Mouse (Mus musculus): ENCODE measurements around the gene S1pr4. TPM values are rescaled to one million over a fixed set of nuclear protein-coding genes. Genes with fewer than 3 reads are reported as not detected.

Gene S1pr4
- polyA plus RNA-seq, 1 experiment from 2014 or later, result 0.79 TPM

GRCm38 (mm10) chr10:81463531-81463930, 36.4 kb downstream of the S1pr4 start:
- H3K9me3 ChIP-seq (ENCODE audit: control insufficient read depth, low read length), result no peaks in the 10 kb centered on the region
- 66% methylated on average over 4 of the region's 4 CpGs for WGBS
- H3K27ac ChIP-seq (ENCODE audit: low read depth, low read length), result no peak overlapping the region
- no peak overlapping the region for H3K4me2 ChIP-seq (ENCODE audit: low read length)
- H3K4me1 ChIP-seq (ENCODE audit: control insufficient read depth, insufficient read depth, low read depth, low read length), result peaks cover 9% of the 10 kb centered on the region
- ATAC-seq, result no peak
- H3K36me3 ChIP-seq (ENCODE audit: control insufficient read depth, insufficient read depth, low read length), result peaks cover 31% of the 10 kb centered on the region
- H3K9ac ChIP-seq (ENCODE audit: low read depth, low read length), result no peak overlapping the region
- H3K4me3 ChIP-seq (ENCODE audit: low read length), result no peak overlapping the region
- peaks cover 23% of the 10 kb centered on the region for H3K27me3 ChIP-seq (replicated peaks; ENCODE audit: control insufficient read depth, insufficient read depth, low read length)

GRCm38 (mm10) chr10:81462917-81463316, 37.0 kb downstream of the S1pr4 start:
- 79% methylated on average over 7 of the region's 7 CpGs for WGBS
- Histone ChIP-seq H3K4me3 (ENCODE audit: low read length) (no peak overlapping the region), H3K4me1 (ENCODE audit: control insufficient read depth, insufficient read depth, low read depth, low read length) (peaks cover 9% of the 10 kb centered on the region), H3K4me2 (ENCODE audit: low read length) (no peak overlapping the region), H3K9ac (ENCODE audit: low read depth, low read length) (no peak overlapping the region), H3K27ac (ENCODE audit: low read depth, low read length) (no peak overlapping the region), H3K27me3 (replicated peaks; ENCODE audit: control insufficient read depth, insufficient read depth, low read length) (peaks cover 23% of the 10 kb centered on the region), H3K36me3 (ENCODE audit: control insufficient read depth, insufficient read depth, low read length) (peaks cover 29% of the 10 kb centered on the region), H3K9me3 (ENCODE audit: control insufficient read depth, low read length) (no peaks in the 10 kb centered on the region)
- ATAC-seq, result no peak

GRCm38 (mm10) chr10:81462415-81462804, 37.5 kb downstream of the S1pr4 start:
- Histone ChIP-seq H3K36me3 (ENCODE audit: control insufficient read depth, insufficient read depth, low read length) (peaks cover 24% of the 10 kb centered on the region), H3K4me1 (ENCODE audit: control insufficient read depth, insufficient read depth, low read depth, low read length) (peaks cover 9% of the 10 kb centered on the region), H3K27me3 (replicated peaks; ENCODE audit: control insufficient read depth, insufficient read depth, low read length) (peaks cover 23% of the 10 kb centered on the region), H3K9me3 (ENCODE audit: control insufficient read depth, low read length) (no peaks in the 10 kb centered on the region), H3K9ac (ENCODE audit: low read depth, low read length) (no peak overlapping the region), H3K4me3 (ENCODE audit: low read length) (no peak overlapping the region), H3K4me2 (ENCODE audit: low read length) (no peak overlapping the region), H3K27ac (ENCODE audit: low read depth, low read length) (no peak overlapping the region)
- 36% methylated on average over 7 of the region's 7 CpGs for WGBS
- ATAC-seq, result no peak

GRCm38 (mm10) chr10:81461673-81462414, 38.1 kb downstream of the S1pr4 start:
- H3K4me1 ChIP-seq (ENCODE audit: control insufficient read depth, insufficient read depth, low read depth, low read length), result peaks cover 9% of the 10 kb centered on the region
- peaks cover 19% of the 10 kb centered on the region for H3K36me3 ChIP-seq (ENCODE audit: control insufficient read depth, insufficient read depth, low read length)
- no peak overlapping the region for H3K4me3 ChIP-seq (ENCODE audit: low read length)
- H3K27me3 ChIP-seq (replicated peaks; ENCODE audit: control insufficient read depth, insufficient read depth, low read length), result peaks cover 22% of the 10 kb centered on the region
- no peak for ATAC-seq
- WGBS, result 19% methylated on average over 16 of the region's 16 CpGs
- no peaks in the 10 kb centered on the region for H3K9me3 ChIP-seq (ENCODE audit: control insufficient read depth, low read length)
- no peak overlapping the region for H3K4me2 ChIP-seq (ENCODE audit: low read length)
- no peak overlapping the region for H3K27ac ChIP-seq (ENCODE audit: low read depth, low read length)
- H3K9ac ChIP-seq (ENCODE audit: low read depth, low read length), result no peak overlapping the region

GRCm38 (mm10) chr10:81460951-81461350, 39.0 kb downstream of the S1pr4 start:
- H3K27me3 ChIP-seq (replicated peaks; ENCODE audit: control insufficient read depth, insufficient read depth, low read length), result peaks cover 27% of the 10 kb centered on the region
- no peak overlapping the region for H3K4me3 ChIP-seq (ENCODE audit: low read length)
- H3K9me3 ChIP-seq (ENCODE audit: control insufficient read depth, low read length), result no peaks in the 10 kb centered on the region
- peaks cover 12% of the 10 kb centered on the region for H3K36me3 ChIP-seq (ENCODE audit: control insufficient read depth, insufficient read depth, low read length)
- no peak for ATAC-seq
- peaks cover 9% of the 10 kb centered on the region for H3K4me1 ChIP-seq (ENCODE audit: control insufficient read depth, insufficient read depth, low read depth, low read length)
- no peak overlapping the region for H3K4me2 ChIP-seq (ENCODE audit: low read length)
- 45% methylated on average over 11 of the region's 11 CpGs for whole genome bisulfite sequencing
- no peak overlapping the region for H3K9ac ChIP-seq (ENCODE audit: low read depth, low read length)
- no peak overlapping the region for H3K27ac ChIP-seq (ENCODE audit: low read depth, low read length)

GRCm38 (mm10) chr10:81460471-81460870, 39.5 kb downstream of the S1pr4 start:
- ATAC-seq, result no peak
- Histone ChIP-seq H3K4me1 (ENCODE audit: control insufficient read depth, insufficient read depth, low read depth, low read length) (peaks cover 9% of the 10 kb centered on the region), H3K9ac (ENCODE audit: low read depth, low read length) (no peak overlapping the region), H3K4me2 (ENCODE audit: low read length) (no peak overlapping the region), H3K27ac (ENCODE audit: low read depth, low read length) (no peak overlapping the region), H3K9me3 (ENCODE audit: control insufficient read depth, low read length) (no peaks in the 10 kb centered on the region), H3K4me3 (ENCODE audit: low read length) (no peak overlapping the region), H3K27me3 (replicated peaks; ENCODE audit: control insufficient read depth, insufficient read depth, low read length) (peaks cover 26% of the 10 kb centered on the region), H3K36me3 (ENCODE audit: control insufficient read depth, insufficient read depth, low read length) (peaks cover 8% of the 10 kb centered on the region)
- WGBS, result 29% methylated on average over 18 of the region's 20 CpGs

- ATAC-seq, result no peak
- H3K27ac ChIP-seq (ENCODE audit: low read depth, low read length), result no peak overlapping the region
- H3K9me3 ChIP-seq (ENCODE audit: control insufficient read depth, low read length), result no peaks in the 10 kb centered on the region
- H3K4me2 ChIP-seq (ENCODE audit: low read length), result no peak overlapping the region
- H3K4me1 ChIP-seq (ENCODE audit: control insufficient read depth, insufficient read depth, low read depth, low read length), result peaks cover 6% of the 10 kb centered on the region
- no peak overlapping the region for H3K4me3 ChIP-seq (ENCODE audit: low read length)
- peaks cover 8% of the 10 kb centered on the region for H3K36me3 ChIP-seq (ENCODE audit: control insufficient read depth, insufficient read depth, low read length)
- H3K9ac ChIP-seq (ENCODE audit: low read depth, low read length), result no peak overlapping the region
- 73% methylated on average over 21 of the region's 21 CpGs for WGBS
- H3K27me3 ChIP-seq (replicated peaks; ENCODE audit: control insufficient read depth, insufficient read depth, low read length), result peaks cover 31% of the 10 kb centered on the region
Measured at GRCm38 (mm10) chr10:81459399-81459798, 40.5 kb downstream of the S1pr4 start.

- no peak overlapping the region for H3K4me2 ChIP-seq (ENCODE audit: low read length)
- peaks cover 32% of the 10 kb centered on the region for H3K27me3 ChIP-seq (replicated peaks; ENCODE audit: control insufficient read depth, insufficient read depth, low read length)
- no peak overlapping the region for H3K9ac ChIP-seq (ENCODE audit: low read depth, low read length)
Measured at GRCm38 (mm10) chr10:81458267-81458666, 41.7 kb downstream of the S1pr4 start.

GRCm38 (mm10) chr10:81457624-81458023, 42.3 kb downstream of the S1pr4 start:
- WGBS, result 90% methylated on average over 8 of the region's 8 CpGs
- ATAC-seq, result no peak
- Histone ChIP-seq H3K27me3 (replicated peaks; ENCODE audit: control insufficient read depth, insufficient read depth, low read length) (peaks cover 36% of the 10 kb centered on the region), H3K9me3 (ENCODE audit: control insufficient read depth, low read length) (no peaks in the 10 kb centered on the region), H3K27ac (ENCODE audit: low read depth, low read length) (no peak overlapping the region), H3K4me1 (ENCODE audit: control insufficient read depth, insufficient read depth, low read depth, low read length) (peaks cover 2% of the 10 kb centered on the region; the same call in 1 of the 2 replicates), H3K4me2 (ENCODE audit: low read length) (no peak overlapping the region), H3K4me3 (ENCODE audit: low read length) (no peak overlapping the region), H3K36me3 (ENCODE audit: control insufficient read depth, insufficient read depth, low read length) (peaks cover 8% of the 10 kb centered on the region), H3K9ac (ENCODE audit: low read depth, low read length) (no peak overlapping the region)

More at GRCm38 (mm10) chr10:81458267-81458666, 41.7 kb downstream of the S1pr4 start:
- no peak overlapping the region for H3K4me3 ChIP-seq (ENCODE audit: low read length)
- H3K27ac ChIP-seq (ENCODE audit: low read depth, low read length), result no peak overlapping the region
- H3K4me1 ChIP-seq (ENCODE audit: control insufficient read depth, insufficient read depth, low read depth, low read length), result peaks cover 2% of the 10 kb centered on the region; the same call in 1 of the 2 replicates
- ATAC-seq, result no peak
- H3K36me3 ChIP-seq (ENCODE audit: control insufficient read depth, insufficient read depth, low read length), result peaks cover 8% of the 10 kb centered on the region
- 77% methylated on average over 6 of the region's 6 CpGs for WGBS
- H3K9me3 ChIP-seq (ENCODE audit: control insufficient read depth, low read length), result no peaks in the 10 kb centered on the region

Measured in hindbrain, embryonic 16.5 days (tissue).